ENCODE assay signal across 9 mouse cellular contexts in genomic region chr2:73263794-73264610, GRCm38 (mm10). TPM values are rescaled to one million over a fixed set of nuclear protein-coding genes. Genes with fewer than 3 reads are reported as not detected.
DNase-seq lines count a peak whose midpoint lies in the region; ATAC-seq lines count a peak whose summit lies in the region.
"Had no signal": no experiment of that assay in that cellular context is flagged by ENCODE, and none has a peak within 500 bp of the region (broad histone marks: within the 10 kb centered on the region; RNA-seq: fewer than 3 reads in every experiment).

No protein-coding gene starts in this region.

- H3K27ac ChIP-seq in forebrain, embryonic 13.5 days: no peak overlapping the region
- no peak overlapping the region for H3K27ac ChIP-seq in limb, embryonic 12.5 days

- peaks cover 67% of the 10 kb centered on the region for H3K27me3 ChIP-seq in forebrain, embryonic 13.5 days
- peaks cover 66% of the 10 kb centered on the region for H3K27me3 ChIP-seq in limb, embryonic 12.5 days

- peak overlapping the region; percentile 65 for H3K4me2 ChIP-seq in forebrain, embryonic 13.5 days
- peak overlapping the region; percentile 84 for H3K4me2 ChIP-seq in limb, embryonic 12.5 days

- no peaks in the 10 kb centered on the region for H3K36me3 ChIP-seq in forebrain, embryonic 13.5 days (ENCODE audit: poor library complexity, severe bottlenecking)
- no peaks in the 10 kb centered on the region for H3K36me3 ChIP-seq in limb, embryonic 12.5 days

- DNase-seq in kidney, postnatal 4 days: peak; percentile 64 to 73
- no peak for DNase-seq in kidney, adult 8-10 months
- peak; percentile 29 for DNase-seq in retina, embryonic 14.5 days (ENCODE audit: low spot score)
- DNase-seq in adrenal gland, adult 2 months: no peak
- no peak for DNase-seq in gastrocnemius, postnatal 14 days

- peaks cover 4% of the 10 kb centered on the region; the same call in 1 of the 2 replicates for H3K9me3 ChIP-seq in forebrain, embryonic 13.5 days (replicated peaks)
- peaks cover 4% of the 10 kb centered on the region; the same call in 1 of the 2 replicates for H3K9me3 ChIP-seq in limb, embryonic 12.5 days

- ATAC-seq in forebrain, embryonic 13.5 days: peak; percentile 29
- ATAC-seq in limb, embryonic 12.5 days (ENCODE audit: insufficient number of reproducible peaks, insufficient read depth, low FRiP score, low TSS enrichment, low read depth): peak; percentile 53
- ATAC-seq in megakaryocyte-erythroid progenitor cell, adult 5-6 weeks (replicated peaks; ENCODE audit: low FRiP score, low TSS enrichment, poor library complexity, severe bottlenecking): no peak

- peak overlapping the region; percentile 47; the same call in 1 of the 2 replicates for H3K9ac ChIP-seq in forebrain, embryonic 13.5 days
- peak overlapping the region; percentile 53 for H3K9ac ChIP-seq in limb, embryonic 12.5 days (replicated peaks)

- peak overlapping the region; percentile 40 for H3K4me3 ChIP-seq in forebrain, embryonic 13.5 days
- peak overlapping the region; percentile 52 for H3K4me3 ChIP-seq in limb, embryonic 12.5 days (replicated peaks)

- WGBS in forebrain, embryonic 13.5 days: under 1% methylated on average over 38 of the region's 38 CpGs
- WGBS in limb, embryonic 12.5 days: 1% methylated on average over 38 of the region's 38 CpGs

- intact Hi-C loops in gastrocnemius, postnatal 14 days (cut with DNase I; ENCODE audit: low total_unique reads): no loop called here

- peaks cover 32% of the 10 kb centered on the region for H3K4me1 ChIP-seq in forebrain, embryonic 13.5 days
- peaks cover 38% of the 10 kb centered on the region for H3K4me1 ChIP-seq in limb, embryonic 12.5 days (replicated peaks)

RNA-seq across cellular contexts. Expression of gene Sp9, which starts 7.7 kb away (rescaled TPM):
- 10.6 and 15.4 TPM in 2 replicates for polyA plus RNA-seq in forebrain, embryonic 13.5 days (2015; fragmentation: Nextera tagmentation; extraction: Ambion mirVana)
- 2.5 and 3.0 TPM in 2 replicates for polyA plus RNA-seq in limb, embryonic 12.5 days (2016; fragmentation: Nextera tagmentation; extraction: Ambion mirVana)
- total RNA-seq in adrenal gland, adult 2 months (2021): not detected
- not detected in 2 replicates for polyA plus RNA-seq in adrenal gland, adult 2 months (2012; rRNA removed)
- not detected in 2 replicates for total RNA-seq in megakaryocyte-erythroid progenitor cell, adult 5-6 weeks (2014; fragmentation: Nextera tagmentation)
- total RNA-seq in megakaryocyte-erythroid progenitor cell, adult 5-6 weeks (2017): 0.47 TPM in 1 of 2 replicates, not detected in the other
- total RNA-seq in gastrocnemius, postnatal 14 days (2021): not detected
- total RNA-seq: heart, adult 18-20 months had no signal

RNA-seq across cellular contexts. Expression of gene Ola1, which starts 45.3 kb away (rescaled TPM):
- polyA plus RNA-seq in forebrain, embryonic 13.5 days (2015; fragmentation: Nextera tagmentation; extraction: Ambion mirVana): 104 and 115 TPM in 2 replicates
- 120 and 121 TPM in 2 replicates for polyA plus RNA-seq in limb, embryonic 12.5 days (2016; fragmentation: Nextera tagmentation; extraction: Ambion mirVana)
- total RNA-seq in adrenal gland, adult 2 months (2021): 10 to 100 TPM; 50.2 to 56.2 TPM
- polyA plus RNA-seq in adrenal gland, adult 2 months (2012; rRNA removed): 0.65 and 1.2 TPM in 2 replicates
- total RNA-seq in megakaryocyte-erythroid progenitor cell, adult 5-6 weeks (2014; fragmentation: Nextera tagmentation): 97.4 and 126 TPM in 2 replicates
- total RNA-seq in megakaryocyte-erythroid progenitor cell, adult 5-6 weeks (2017): 149 and 159 TPM in 2 replicates
- 10 to 100 TPM; 97.2 to 98.5 TPM for total RNA-seq in gastrocnemius, postnatal 14 days (2021)

RNA-seq across cellular contexts. Expression of gene Scrn3, which starts 48.4 kb away (rescaled TPM):
- polyA plus RNA-seq in forebrain, embryonic 13.5 days (2015; fragmentation: Nextera tagmentation; extraction: Ambion mirVana): 9.5 and 10.5 TPM in 2 replicates
- 17.9 and 18.7 TPM in 2 replicates for polyA plus RNA-seq in limb, embryonic 12.5 days (2016; fragmentation: Nextera tagmentation; extraction: Ambion mirVana)
- total RNA-seq in adrenal gland, adult 2 months (2021): 10 to 100 TPM; 19.1 to 28.1 TPM
- polyA plus RNA-seq in adrenal gland, adult 2 months (2012; rRNA removed): 3.8 and 4.6 TPM in 2 replicates
- 33.3 and 38.3 TPM in 2 replicates for total RNA-seq in megakaryocyte-erythroid progenitor cell, adult 5-6 weeks (2014; fragmentation: Nextera tagmentation)
- 54.5 and 79.7 TPM in 2 replicates for total RNA-seq in megakaryocyte-erythroid progenitor cell, adult 5-6 weeks (2017)
- 10 to 100 TPM; 26.8 to 28.6 TPM for total RNA-seq in gastrocnemius, postnatal 14 days (2021)

RNA-seq across cellular contexts. Expression of gene Cir1, which starts 48.5 kb away (rescaled TPM):
- polyA plus RNA-seq in forebrain, embryonic 13.5 days (2015; fragmentation: Nextera tagmentation; extraction: Ambion mirVana): 26.9 and 30.2 TPM in 2 replicates
- polyA plus RNA-seq in limb, embryonic 12.5 days (2016; fragmentation: Nextera tagmentation; extraction: Ambion mirVana): 26.0 and 27.3 TPM in 2 replicates
- 10 to 100 TPM; 14.0 to 21.7 TPM for total RNA-seq in adrenal gland, adult 2 months (2021)
- polyA plus RNA-seq in adrenal gland, adult 2 months (2012; rRNA removed): 0.36 and 0.40 TPM in 2 replicates
- total RNA-seq in megakaryocyte-erythroid progenitor cell, adult 5-6 weeks (2014; fragmentation: Nextera tagmentation): 20.2 and 28.4 TPM in 2 replicates
- 28.3 and 36.9 TPM in 2 replicates for total RNA-seq in megakaryocyte-erythroid progenitor cell, adult 5-6 weeks (2017)
- 10 to 100 TPM; 12.4 to 13.8 TPM for total RNA-seq in gastrocnemius, postnatal 14 days (2021)

Comparison
In these comparisons a context has a peak if more than half of its experiments do, and no peak if none do; other contexts are left out.
1. DNase-seq: peak in kidney, postnatal 4 days (2 of 2) and retina, embryonic 14.5 days (single experiment); none in kidney, adult 8-10 months (0 of 2), adrenal gland, adult 2 months (single experiment) and gastrocnemius, postnatal 14 days (single experiment).